Mouse (Mus musculus) cerebellum, adult 11-12 months (tissue): ENCODE measurements at regions not wholly inside any gene's neighbourhood (a gene's known extent, or its start where the extent isn't known, plus 50 kb on each side); places are given as distances from the start of the nearest gene placed in this dataset.
A peak's percentile ranks its signal among the peaks of the same experiment; 100 is the strongest.
"Not testable (repeated sequence)": the region's sequence is repeated elsewhere in the genome, so short reads cannot be mapped to it uniquely, and the experiment has no call there.

Experiments
- DNase-seq: peaks from one replicate; pipeline ENCODE4 v3.0.0; 2022

GRCm38 (mm10) chr15:3909471-3909870 is 69.9 kb downstream of the Fbxo4 start:
- DNase-seq: no peak

DNA sequence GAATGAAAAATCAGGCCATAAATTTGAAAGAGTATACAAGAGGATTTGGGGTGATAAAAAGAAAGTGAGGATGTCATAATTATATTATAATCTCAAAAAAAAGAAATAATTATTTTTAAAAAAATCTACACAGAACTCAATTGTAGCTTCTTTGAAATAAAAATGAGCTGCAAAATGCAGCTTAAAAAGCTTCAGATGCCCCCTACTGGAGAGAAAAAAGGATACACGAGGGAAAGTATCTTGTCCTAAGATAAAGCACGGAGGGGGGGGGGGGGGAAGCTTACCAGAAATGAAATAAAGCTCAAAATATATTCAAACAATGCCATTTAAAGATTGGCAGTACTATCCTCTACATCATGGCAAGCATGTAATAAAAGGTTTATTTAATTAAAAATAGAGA is 70.7 kb downstream of the Fbxo4 start:
- no peak for DNase-seq

GRCm38 (mm10) chr15:3905548-3905947 is 73.8 kb downstream of the Fbxo4 start:
- DNase-seq: no peak

DNA sequence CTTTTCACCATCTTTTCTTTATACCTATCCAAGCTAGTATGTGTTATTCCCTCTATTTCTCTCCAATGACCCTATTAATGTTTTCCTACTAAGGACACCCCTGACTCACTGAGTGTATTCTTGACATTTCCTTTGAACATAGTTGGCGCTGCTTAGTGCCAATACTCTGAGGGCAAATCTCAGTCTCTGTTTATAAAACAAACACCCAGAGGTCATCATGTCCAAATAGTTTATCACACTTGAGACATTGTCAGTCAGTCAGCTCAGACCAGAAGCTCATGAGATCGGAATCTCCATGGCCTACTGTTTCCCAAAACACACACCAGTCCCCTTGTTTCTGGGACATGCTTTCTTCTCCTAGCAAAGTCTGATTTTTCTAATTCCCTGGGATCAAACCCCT is 100.9 kb downstream of the Fbxo4 start:
- no peak for DNase-seq

- DNase-seq: no peak
Observed at GRCm38 (mm10) chr15:3877506-3877905, 101.9 kb downstream of the Fbxo4 start.

DNA sequence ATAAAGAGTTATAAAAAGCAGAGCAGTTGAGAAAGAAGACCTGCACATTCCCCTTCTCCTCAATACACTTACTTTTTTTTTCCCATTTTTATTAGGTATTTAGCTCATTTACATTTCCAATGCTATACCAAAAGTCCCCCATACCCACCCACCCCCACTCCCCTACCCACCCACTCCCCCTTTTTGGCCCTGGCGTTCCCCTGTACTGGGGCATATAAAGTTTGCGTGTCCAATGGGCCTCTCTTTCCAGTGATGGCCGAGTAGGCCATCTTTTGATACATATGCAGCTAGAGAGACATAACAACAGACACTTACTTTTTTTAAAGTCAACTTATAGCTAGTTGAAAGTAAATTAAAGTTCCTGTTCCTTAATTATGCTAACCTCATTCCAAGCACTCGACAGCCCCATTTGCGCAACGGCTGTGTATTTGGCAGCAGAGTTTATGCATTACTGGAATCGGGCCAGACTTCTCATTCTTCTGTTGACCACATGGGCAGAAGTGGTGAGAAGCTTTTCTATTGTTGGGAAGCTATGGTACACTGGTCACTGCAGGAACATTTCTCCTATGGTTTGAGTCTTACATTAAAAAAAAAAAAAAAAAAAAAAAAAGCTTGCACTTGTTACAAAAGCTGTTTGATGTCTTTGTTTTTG is 104.0 kb downstream of the Fbxo4 start:
- not testable (repeated sequence) for DNase-seq

GRCm38 (mm10) chr15:3831802-3832201 is 147.6 kb downstream of the Fbxo4 start:
- DNase-seq: no peak

- DNase-seq: no peak
Observed at GRCm38 (mm10) chr15:3805430-3805829, 173.9 kb downstream of the Fbxo4 start.

DNA sequence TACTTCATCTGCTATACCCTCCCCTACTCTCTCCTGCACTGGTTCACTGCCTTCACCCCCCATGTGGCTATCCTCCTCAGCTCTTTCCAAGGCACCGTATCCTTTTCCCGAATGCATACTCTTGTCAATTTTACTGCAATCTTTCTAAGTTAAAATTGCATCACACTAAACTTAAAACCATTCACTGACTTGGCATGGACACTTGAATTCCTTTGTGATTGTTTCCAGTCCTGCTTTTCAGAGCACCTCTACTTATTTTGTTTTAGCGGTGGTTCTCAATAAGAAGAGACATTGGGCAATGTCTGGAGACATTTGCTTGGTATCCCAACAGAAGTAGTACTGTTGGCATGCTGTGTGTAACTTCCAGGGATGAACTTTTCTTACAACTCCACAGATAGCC is 192.6 kb upstream of the Ghr start:
- no peak for DNase-seq

DNA sequence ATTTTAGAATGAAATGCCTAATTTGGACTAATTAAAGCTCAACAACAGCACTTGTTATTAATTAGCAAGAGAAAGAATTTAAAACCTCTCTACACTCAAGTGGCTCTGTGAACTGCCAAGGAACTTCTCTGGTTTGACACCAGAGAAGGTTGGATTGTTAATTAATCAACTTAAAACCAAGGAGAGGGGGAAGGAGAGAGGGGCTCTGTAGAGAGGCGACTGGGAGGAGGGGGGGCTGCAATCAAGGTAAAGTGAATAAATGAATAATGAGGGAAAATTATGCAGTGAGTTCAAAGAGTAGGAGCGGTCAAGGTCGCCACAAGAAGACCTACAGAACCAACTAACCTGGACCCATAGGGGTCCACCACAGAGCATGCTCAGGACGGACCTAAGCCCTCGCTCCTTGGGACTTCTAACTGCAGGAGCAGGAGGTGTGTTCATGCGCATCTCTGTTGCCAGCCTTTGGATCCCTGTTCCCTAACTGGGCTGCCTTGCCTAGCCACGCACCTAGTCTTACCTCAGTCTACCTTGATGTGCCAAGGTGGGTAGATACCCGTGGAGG is 189.0 kb upstream of the Ghr start:
- DNase-seq: no peak

GRCm38 (mm10) chr15:3770312-3770711 is 187.0 kb upstream of the Ghr start:
- DNase-seq: no peak

- DNase-seq: no peak
Observed at GRCm38 (mm10) chr15:3764726-3765125, 181.4 kb upstream of the Ghr start.

GRCm38 (mm10) chr15:3760396-3760795 is 177.1 kb upstream of the Ghr start:
- no peak for DNase-seq

- no peak for DNase-seq
Observed at GRCm38 (mm10) chr15:3755636-3756035, 172.3 kb upstream of the Ghr start.

DNA sequence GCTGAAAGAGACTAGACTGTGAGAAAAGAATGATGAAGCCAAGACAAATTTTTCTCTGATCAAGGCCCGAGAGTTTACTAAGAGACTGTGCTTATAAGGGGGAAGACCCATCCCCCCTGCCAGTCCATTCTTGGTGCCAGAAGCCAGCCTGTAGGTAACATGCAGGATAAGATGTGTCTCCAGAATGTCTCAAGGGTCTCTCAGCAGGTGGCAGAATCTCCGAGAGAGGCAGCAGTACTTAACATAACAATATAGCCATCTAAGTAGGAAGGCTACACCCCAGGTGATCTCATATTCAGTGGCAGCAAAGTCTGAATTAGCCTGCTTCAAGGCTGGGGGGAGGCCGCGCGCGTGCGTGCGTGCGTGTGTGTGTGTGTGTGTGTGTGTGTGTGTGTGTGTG is 164.8 kb upstream of the Ghr start:
- not testable (repeated sequence) for DNase-seq

GRCm38 (mm10) chr15:3743168-3743814 is 160.0 kb upstream of the Ghr start:
- DNase-seq: no peak

DNA sequence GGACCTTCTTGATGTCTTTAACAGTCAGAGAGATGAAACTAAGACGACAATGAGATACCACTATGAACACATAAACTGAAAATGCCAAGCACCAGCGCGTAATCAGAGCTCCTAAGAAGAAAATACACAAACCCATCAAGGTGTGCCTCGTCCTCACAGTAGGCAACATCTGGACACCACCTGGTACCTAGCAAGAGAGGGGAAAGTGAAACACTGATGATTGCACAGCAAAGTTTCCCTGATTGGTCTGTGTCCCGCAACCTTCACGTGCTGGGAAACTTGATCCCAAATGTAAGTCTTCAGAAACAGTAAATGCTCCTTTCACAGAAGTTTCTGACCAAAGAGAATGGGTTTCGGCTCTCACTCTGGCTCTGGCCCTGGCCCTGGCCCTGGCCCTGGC is 158.9 kb upstream of the Ghr start:
- no peak for DNase-seq

DNA sequence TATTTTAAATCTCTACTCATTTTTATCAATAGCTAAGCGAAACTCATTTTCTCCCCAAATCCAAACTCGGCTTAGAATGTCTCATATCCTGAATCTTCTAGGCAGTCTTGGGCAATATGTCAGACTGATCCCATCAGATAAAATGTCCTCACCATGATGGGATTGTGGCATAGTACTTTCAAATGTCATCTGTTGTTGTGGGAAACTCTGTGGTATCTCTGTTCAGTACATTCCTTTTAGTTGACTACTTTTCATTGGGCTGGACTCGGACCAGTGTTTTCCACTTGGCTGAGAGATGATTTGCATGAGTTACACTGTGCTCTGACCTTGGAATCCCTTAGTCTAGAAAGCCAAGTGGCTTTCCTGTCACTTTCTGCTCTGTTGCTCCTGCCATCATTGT is 141.9 kb upstream of the Ghr start:
- DNase-seq: no peak

GRCm38 (mm10) chr15:3720668-3721340 is 137.5 kb upstream of the Ghr start:
- DNase-seq: no peak

DNA sequence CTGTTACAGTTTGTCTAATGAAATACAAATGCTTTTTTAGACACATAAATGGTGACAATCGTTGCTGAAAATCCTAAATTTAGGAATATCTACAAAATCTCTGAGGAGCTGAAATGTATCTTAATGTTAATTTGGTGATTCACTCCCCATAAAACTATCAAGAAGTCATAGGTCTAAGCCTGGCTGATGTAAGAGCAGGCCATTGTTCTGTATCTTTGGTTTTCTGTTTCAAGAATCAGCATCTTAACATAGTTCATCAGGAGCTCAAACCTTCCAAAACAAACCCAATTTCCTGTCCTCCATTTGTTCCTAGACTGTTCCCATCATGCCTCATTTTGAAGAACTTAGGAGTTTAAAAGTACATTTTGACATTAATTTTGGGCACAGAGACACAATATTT is 128.5 kb upstream of the Ghr start:
- DNase-seq: no peak

DNA sequence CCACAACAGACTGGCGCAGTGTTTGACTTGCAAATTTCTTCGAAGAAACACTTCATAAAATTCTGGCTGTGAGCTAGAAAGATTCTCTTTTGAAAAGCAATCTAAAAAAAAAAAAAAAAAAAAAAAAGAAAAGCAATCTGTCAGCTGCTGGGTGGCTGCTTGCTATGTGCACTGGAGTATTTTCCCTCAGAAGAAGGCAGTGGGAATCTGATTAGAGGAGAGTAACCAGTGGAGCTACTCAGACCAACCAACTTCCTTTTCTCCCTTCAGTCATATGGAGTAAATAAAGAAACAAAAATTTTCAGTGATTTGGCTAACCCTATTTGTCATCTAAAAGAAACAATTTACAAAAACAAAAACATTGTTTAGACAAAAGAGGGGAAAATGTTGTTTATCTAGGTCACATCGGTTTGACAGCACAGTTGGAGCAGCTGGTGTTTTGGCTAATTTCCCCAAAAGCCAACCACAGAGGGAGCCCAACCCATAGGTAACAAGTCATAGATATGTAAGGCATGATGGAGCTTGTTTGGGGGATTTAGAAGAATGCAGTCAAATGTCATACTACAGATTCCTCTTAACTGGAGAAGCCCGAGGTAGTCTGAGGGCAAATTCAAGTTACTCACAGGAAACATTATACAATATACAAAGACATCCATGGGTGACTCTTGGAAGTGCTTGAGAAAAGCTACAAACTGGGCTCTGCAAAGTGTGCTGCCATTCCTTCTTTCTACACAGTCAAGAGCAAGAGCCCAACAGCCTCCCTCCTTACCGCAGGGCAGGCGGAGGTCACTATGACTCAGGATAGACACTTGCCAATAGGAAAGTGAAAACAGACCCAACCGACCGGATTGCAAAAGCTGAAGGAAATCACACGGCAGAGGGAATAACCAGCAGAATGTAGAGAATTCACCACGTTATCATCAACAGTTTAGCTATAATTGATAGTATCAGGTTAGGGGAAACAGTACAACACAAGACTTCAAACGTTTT is 124.1 kb upstream of the Ghr start:
- DNase-seq: peak; percentile 8

DNA sequence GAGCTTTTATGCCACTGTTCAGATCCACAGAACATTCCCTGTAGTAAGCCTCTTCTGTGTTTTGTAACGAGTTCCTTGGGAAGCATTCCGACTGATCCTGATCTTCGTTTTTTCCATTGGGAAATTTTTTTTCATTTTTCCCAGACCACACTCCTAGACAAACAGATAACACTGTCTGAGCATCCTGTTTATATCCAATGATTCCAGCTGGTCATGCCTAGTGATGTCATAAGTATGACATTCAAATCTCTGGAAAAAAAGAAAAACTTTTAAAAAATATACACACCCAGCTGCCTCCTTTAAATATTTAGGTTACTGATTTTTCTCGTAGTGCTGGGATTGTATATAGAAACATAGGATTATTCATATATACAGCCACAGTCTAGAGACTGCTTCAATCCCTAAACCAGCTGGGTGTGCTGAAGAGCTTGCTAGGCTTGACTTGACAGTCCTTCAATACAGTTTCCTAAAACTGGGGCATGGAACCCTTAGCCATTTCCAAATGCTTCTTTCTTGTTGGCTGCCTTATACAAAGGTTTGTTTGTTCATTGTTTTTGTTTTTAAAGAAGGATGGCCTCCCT is 116.0 kb upstream of the Ghr start:
- DNase-seq: no peak
